In the genomic region with DNA sequence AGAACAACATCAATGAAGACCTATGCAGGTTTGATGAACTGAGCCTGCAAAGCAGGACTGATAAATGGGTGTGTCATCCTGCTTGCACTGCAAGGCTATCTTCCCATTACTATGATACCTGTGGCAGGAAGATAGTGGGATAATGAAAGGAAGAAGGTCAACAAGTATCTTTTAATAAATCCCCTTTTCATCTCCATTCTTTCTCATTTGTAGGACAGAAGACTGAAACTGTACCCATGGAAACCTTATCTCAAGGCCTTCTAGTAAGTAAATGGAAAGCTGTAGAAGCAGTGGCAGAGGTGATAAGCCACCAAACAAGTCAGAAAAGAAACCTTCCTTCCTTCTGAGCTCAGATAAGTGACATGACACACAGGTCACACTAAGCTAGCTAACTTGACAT, we compare ENCODE assay signal across 21 mouse cellular contexts.
DNase-seq lines count a peak whose midpoint lies in the region; ATAC-seq and TF ChIP-seq lines count a peak whose summit lies in the region.
"Had no signal": no experiment of that assay in that cellular context is flagged by ENCODE, and none has a peak within 500 bp of the region (broad histone marks: within the 10 kb centered on the region; RNA-seq: fewer than 3 reads in every experiment).

No protein-coding gene starts in this region.

- peaks cover 23% of the 10 kb centered on the region for H3K4me1 ChIP-seq in liver, postnatal 0 days (ENCODE audit: insufficient read depth)
- H3K4me1 ChIP-seq: forebrain, embryonic 15.5 days; kidney, embryonic 15.5 days had no signal

- TF ChIP-seq EP300 in liver, postnatal 0 days (IDR thresholded peaks at IDR 0.05; ENCODE audit: low read depth): peak; percentile 89

- H3K4me2 ChIP-seq in liver, postnatal 0 days (ENCODE audit: low read depth, low read length): peak overlapping the region; percentile 11
- H3K4me2 ChIP-seq: forebrain, embryonic 15.5 days; kidney, embryonic 15.5 days; limb, embryonic 13.5 days; lung, embryonic 15.5 days; midbrain, embryonic 11.5 days had no signal

- no peak overlapping the region for H3K4me3 ChIP-seq in liver, postnatal 0 days (ENCODE audit: low read depth, low read length)
- H3K4me3 ChIP-seq: forebrain, embryonic 15.5 days; heart, adult 2 months; kidney, embryonic 15.5 days; limb, embryonic 13.5 days; lung, embryonic 15.5 days had no signal

- TF ChIP-seq CTCF in liver, postnatal 0 days (IDR thresholded peaks at IDR 0.05; ENCODE audit: low read depth): no peak

- DNase-seq in CD4-positive helper T cell, adult 2 months (ENCODE audit: low read depth, low spot score): peak; percentile 29
- DNase-seq in c-Kit-positive CD71-positive TER-119-positive erythroid progenitor cells, embryonic 14.5 days (ENCODE audit: low spot score): peak; percentile 79
- DNase-seq in liver: peak; percentile 40
- no peak for DNase-seq in liver, postnatal 0 days
- no peak for DNase-seq in layer of hippocampus, postnatal 25 days (ENCODE audit: extremely low spot score in 1 of 2, low spot score in 1 of 2)
- no peak for DNase-seq in urinary bladder, adult 18-20 months (ENCODE audit: low spot score in 2 of 2)
- DNase-seq in spleen, adult 12 weeks (ENCODE audit: low spot score): no peak
- DNase-seq: adrenal gland, adult 8-10 months; cerebellum, adult 2 months; gastrocnemius, postnatal 14 days; heart, adult 2 months; heart, postnatal 36 days; lung, postnatal 4 days had no signal

- no peaks in the 10 kb centered on the region for H3K9me3 ChIP-seq in liver, postnatal 0 days (ENCODE audit: low read length)
- H3K9me3 ChIP-seq: forebrain, embryonic 15.5 days; kidney, embryonic 15.5 days; limb, embryonic 13.5 days; lung, embryonic 15.5 days had no signal

- H3K27me3 ChIP-seq in liver, postnatal 0 days (ENCODE audit: insufficient read depth, low read length): no peaks in the 10 kb centered on the region
- H3K27me3 ChIP-seq: forebrain, embryonic 15.5 days; kidney, embryonic 15.5 days; limb, embryonic 13.5 days; Patski had no signal

- H3K9ac ChIP-seq in liver, postnatal 0 days (replicated peaks): no peak overlapping the region
- H3K9ac ChIP-seq: forebrain, embryonic 15.5 days; kidney, embryonic 15.5 days; limb, embryonic 13.5 days; lung, embryonic 15.5 days had no signal

- no peaks in the 10 kb centered on the region for H3K36me3 ChIP-seq in liver, postnatal 0 days (replicated peaks; ENCODE audit: insufficient read depth, low read length)
- H3K36me3 ChIP-seq: forebrain, embryonic 15.5 days; lung, embryonic 15.5 days had no signal

- peak; percentile 65 for ATAC-seq in liver, postnatal 0 days
- no peak for ATAC-seq in CD4-positive, CD25-positive, alpha-beta regulatory T cell, adult 4 months
- ATAC-seq: forebrain, embryonic 15.5 days; hindbrain, embryonic 16.5 days; Patski had no signal

- peak overlapping the region; percentile 56 for H3K27ac ChIP-seq in liver, postnatal 0 days (ENCODE audit: low read depth)
- H3K27ac ChIP-seq: forebrain, embryonic 15.5 days; heart, adult 2 months; kidney, embryonic 15.5 days; limb, embryonic 13.5 days; lung, embryonic 15.5 days had no signal

Comparison
In these comparisons a context has a peak if more than half of its experiments do, and no peak if none do; other contexts are left out.
1. DNase-seq: peak in CD4-positive helper T cell, adult 2 months (single experiment), c-Kit-positive CD71-positive TER-119-positive erythroid progenitor cells, embryonic 14.5 days (single experiment) and liver (single experiment); none in liver, postnatal 0 days (single experiment), layer of hippocampus, postnatal 25 days (0 of 2), urinary bladder, adult 18-20 months (0 of 2) and spleen, adult 12 weeks (single experiment).